Mouse (Mus musculus): ENCODE data around the gene Ifi206.

The Ifi206 gene

GRCm38 (mm10) chr1:173418936-173419621 lies 71.8 kb downstream of the Ifi206 start:
- no peak for DNase-seq (ENCODE audit: low read depth)

DNA sequence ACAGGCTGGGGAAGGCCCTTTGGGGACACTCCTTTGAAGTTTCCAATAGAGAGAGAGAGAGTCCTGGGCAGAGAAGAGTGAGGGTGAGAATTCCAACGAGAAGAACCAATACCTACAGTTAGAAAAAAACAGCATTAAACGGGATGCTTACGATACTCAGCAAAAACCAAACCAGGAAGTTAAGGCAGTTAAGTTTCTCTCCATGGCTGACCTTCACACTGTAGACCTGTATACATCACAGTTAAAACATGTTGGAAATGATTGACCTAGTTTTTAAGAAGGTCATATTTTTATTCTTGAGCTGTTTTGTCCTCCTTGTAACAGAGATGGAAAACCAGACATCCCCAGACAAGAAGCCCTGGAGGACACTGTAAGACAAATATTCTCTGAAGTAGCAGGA lies 72.3 kb downstream of the Ifi206 start:
- DNase-seq (ENCODE audit: low read depth) = no peak
